Mouse (Mus musculus): ENCODE results near the gene Chpf2.

- no peak for TF ChIP-seq CTCF (IDR thresholded peaks at IDR 0.05; ENCODE audit: low read depth, low read length)
- no peak for TF ChIP-seq POLR2A (IDR thresholded peaks at IDR 0.05; ENCODE audit: borderline replicate concordance, low read depth, low read length)
These were observed 648 bp downstream of the Chpf2 start for GRCm38 (mm10) chr5:24587200-24587577.
